Mouse (Mus musculus): ENCODE measurements around the gene Gcm1. TPM values are rescaled to one million over a fixed set of nuclear protein-coding genes. Genes with fewer than 3 reads are reported as not detected.
A peak's percentile ranks its signal among the peaks of the same experiment; 100 is the strongest.
"Not testable (repeated sequence)": the region's sequence is repeated elsewhere in the genome, so short reads cannot be mapped to it uniquely, and the experiment has no call there.

The Gcm1 gene
- polyA plus RNA-seq, 1 experiment from 2014 or later = 0.08 TPM

DNA sequence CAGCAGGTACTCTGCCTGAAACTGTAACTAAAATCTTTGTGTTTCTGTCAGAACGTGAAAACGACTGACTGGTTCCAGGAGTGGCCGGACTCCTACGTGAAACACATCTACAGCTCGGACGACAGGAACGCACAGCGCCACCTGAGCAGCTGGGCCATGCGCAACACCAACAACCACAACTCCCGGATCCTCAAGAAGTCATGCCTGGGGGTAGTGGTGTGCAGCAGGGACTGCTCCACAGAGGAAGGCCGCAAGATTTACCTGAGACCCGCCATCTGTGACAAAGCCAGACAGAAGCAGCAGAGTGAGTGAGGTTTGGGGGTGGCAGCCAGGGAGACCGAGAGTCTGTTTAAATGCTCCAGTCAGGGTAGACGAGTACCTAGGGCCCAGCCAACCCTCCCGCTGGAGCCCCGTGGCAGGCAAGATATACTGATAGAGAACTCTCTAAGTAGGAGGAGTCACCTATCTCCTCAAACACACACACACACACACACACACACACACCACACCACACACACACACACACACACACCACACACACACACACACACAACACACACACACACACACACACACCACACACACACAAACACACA is 7.9 kb downstream of the Gcm1 start:
- Histone ChIP-seq H3K27me3 (replicated peaks; ENCODE audit: control insufficient read depth, insufficient read depth, low read length) (no peaks in the 10 kb centered on the region), H3K27ac (replicated peaks; ENCODE audit: low read depth, low read length) (no peak overlapping the region), H3K4me1 (ENCODE audit: control insufficient read depth, insufficient read depth, low read length) (peaks cover 6% of the 10 kb centered on the region; the same call in 1 of the 2 replicates), H3K9ac (ENCODE audit: low read depth, low read length) (no peak overlapping the region), H3K4me2 (ENCODE audit: low read depth, low read length) (no peak overlapping the region), H3K9me3 (ENCODE audit: control insufficient read depth, low read length) (no peaks in the 10 kb centered on the region), H3K4me3 (ENCODE audit: low read depth, low read length) (no peak overlapping the region), H3K36me3 (ENCODE audit: control insufficient read depth, insufficient read depth, low read length) (no peaks in the 10 kb centered on the region)
- DNase-seq (ENCODE audit: low spot score) (no peak), ATAC-seq (ENCODE audit: low read depth) (no peak)
- WGBS = 78% methylated on average over 15 of the region's 16 CpGs

DNA sequence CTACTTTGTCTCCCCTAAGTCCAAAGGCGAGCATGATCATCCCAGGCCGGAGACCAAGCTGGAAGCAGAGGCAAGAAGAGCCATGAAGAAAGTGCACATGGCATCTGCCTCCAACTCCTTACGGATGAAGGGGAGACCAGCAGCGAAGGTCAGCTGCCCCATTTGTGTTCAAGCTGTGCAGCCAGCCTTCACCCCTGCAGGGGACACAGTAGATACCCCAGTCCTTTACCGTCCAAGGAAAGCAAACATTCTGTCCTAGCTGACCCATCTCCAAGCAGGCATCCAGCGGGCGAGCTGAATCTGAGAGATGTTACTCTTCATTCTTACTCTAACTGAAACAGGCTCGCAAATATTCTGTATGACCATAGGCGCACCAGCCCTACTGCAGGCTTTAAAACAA is 10.7 kb downstream of the Gcm1 start:
- H3K4me3 ChIP-seq (ENCODE audit: low read depth, low read length) = no peak overlapping the region
- no peak for ATAC-seq (ENCODE audit: low read depth)
- H3K9ac ChIP-seq (ENCODE audit: low read depth, low read length) = no peak overlapping the region

GRCm38 (mm10) chr9:78064121-78064520 is 12.4 kb downstream of the Gcm1 start:
- WGBS = 39% methylated on average over 10 of the region's 10 CpGs
- H3K9me3 ChIP-seq (ENCODE audit: control insufficient read depth, low read length) = no peaks in the 10 kb centered on the region
- peaks cover 6% of the 10 kb centered on the region; the same call in 1 of the 2 replicates for H3K4me1 ChIP-seq (ENCODE audit: control insufficient read depth, insufficient read depth, low read length)
- H3K27me3 ChIP-seq (replicated peaks; ENCODE audit: control insufficient read depth, insufficient read depth, low read length) = no peaks in the 10 kb centered on the region
- peak; percentile 37 for DNase-seq (ENCODE audit: low spot score)
- peak overlapping the region; percentile 6; the same call in 1 of the 2 replicates for H3K4me2 ChIP-seq (ENCODE audit: low read depth, low read length)
- H3K27ac ChIP-seq (replicated peaks; ENCODE audit: low read depth, low read length) = no peak overlapping the region
- no peak overlapping the region for H3K4me3 ChIP-seq (ENCODE audit: low read depth, low read length)
- H3K9ac ChIP-seq (ENCODE audit: low read depth, low read length) = no peak overlapping the region
- ATAC-seq (ENCODE audit: low read depth) = peak; percentile 77
- no peaks in the 10 kb centered on the region for H3K36me3 ChIP-seq (ENCODE audit: control insufficient read depth, insufficient read depth, low read length)

More for the DNA sequence above, 10.7 kb downstream of the Gcm1 start:
- no peaks in the 10 kb centered on the region for H3K27me3 ChIP-seq (replicated peaks; ENCODE audit: control insufficient read depth, insufficient read depth, low read length)
- no peak overlapping the region for H3K27ac ChIP-seq (replicated peaks; ENCODE audit: low read depth, low read length)
- 80% methylated on average over 9 of the region's 9 CpGs for WGBS
- H3K9me3 ChIP-seq (ENCODE audit: control insufficient read depth, low read length) = no peaks in the 10 kb centered on the region
- H3K36me3 ChIP-seq (ENCODE audit: control insufficient read depth, insufficient read depth, low read length) = no peaks in the 10 kb centered on the region
- no peak overlapping the region for H3K4me2 ChIP-seq (ENCODE audit: low read depth, low read length)
- no peak for DNase-seq (ENCODE audit: low spot score)
- H3K4me1 ChIP-seq (ENCODE audit: control insufficient read depth, insufficient read depth, low read length) = peaks cover 6% of the 10 kb centered on the region; the same call in 1 of the 2 replicates

DNA sequence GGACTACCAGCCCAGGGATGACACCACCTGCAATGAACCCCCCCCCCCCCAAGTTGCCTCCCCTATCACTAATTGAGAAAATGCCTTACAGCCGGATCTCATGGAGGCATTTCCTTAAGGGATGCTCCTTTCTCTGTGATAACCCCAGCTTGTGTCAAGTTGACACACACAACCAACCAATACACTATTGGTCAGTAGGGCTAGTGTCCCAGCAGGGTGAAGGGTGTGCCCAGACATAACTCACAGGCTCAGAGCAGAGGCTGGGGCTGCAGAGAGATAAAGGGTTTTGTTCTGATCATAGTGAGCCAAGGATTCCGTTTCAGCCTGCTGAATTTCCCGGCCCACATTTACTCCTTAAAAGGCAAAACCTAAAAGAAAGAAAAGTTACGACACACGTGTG is 18.8 kb downstream of the Gcm1 start:
- no peak overlapping the region for H3K27ac ChIP-seq (replicated peaks; ENCODE audit: low read depth, low read length)
- no peak for ATAC-seq (ENCODE audit: low read depth)
- no peaks in the 10 kb centered on the region for H3K27me3 ChIP-seq (replicated peaks; ENCODE audit: control insufficient read depth, insufficient read depth, low read length)
- no peak overlapping the region for H3K4me3 ChIP-seq (ENCODE audit: low read depth, low read length)
- no peak overlapping the region for H3K4me2 ChIP-seq (ENCODE audit: low read depth, low read length)
- WGBS = 58% methylated on average over 5 of the region's 5 CpGs
- H3K9ac ChIP-seq (ENCODE audit: low read depth, low read length) = no peak overlapping the region
- no peaks in the 10 kb centered on the region for H3K36me3 ChIP-seq (ENCODE audit: control insufficient read depth, insufficient read depth, low read length)
- no peak for DNase-seq (ENCODE audit: low spot score)
- H3K4me1 ChIP-seq (ENCODE audit: control insufficient read depth, insufficient read depth, low read length) = no peaks in the 10 kb centered on the region
- H3K9me3 ChIP-seq (ENCODE audit: control insufficient read depth, low read length) = no peaks in the 10 kb centered on the region

DNA sequence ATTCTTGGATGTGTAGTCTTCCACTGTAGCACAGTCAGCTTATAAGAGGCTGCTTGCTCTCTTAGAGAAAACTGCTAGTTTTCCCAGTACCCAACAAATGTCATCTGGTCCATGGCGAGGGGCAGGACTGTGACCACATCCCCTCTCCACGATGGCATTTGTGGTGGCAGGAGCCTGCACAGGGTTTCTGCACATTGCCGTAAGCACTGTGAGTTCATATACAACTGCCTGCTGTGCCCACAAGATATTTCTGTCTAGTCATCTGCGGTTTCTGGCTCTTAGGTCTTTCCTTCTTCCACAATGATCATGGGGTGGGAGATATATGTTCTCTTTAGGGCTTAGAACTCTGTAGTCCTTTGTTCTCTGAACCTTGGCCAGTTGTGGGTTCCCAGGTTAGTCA is 19.9 kb downstream of the Gcm1 start:
- Histone ChIP-seq H3K4me2 (ENCODE audit: low read depth, low read length) (no peak overlapping the region), H3K4me3 (ENCODE audit: low read depth, low read length) (no peak overlapping the region), H3K27me3 (replicated peaks; ENCODE audit: control insufficient read depth, insufficient read depth, low read length) (no peaks in the 10 kb centered on the region), H3K9me3 (ENCODE audit: control insufficient read depth, low read length) (no peaks in the 10 kb centered on the region), H3K36me3 (ENCODE audit: control insufficient read depth, insufficient read depth, low read length) (no peaks in the 10 kb centered on the region), H3K27ac (replicated peaks; ENCODE audit: low read depth, low read length) (no peak overlapping the region), H3K4me1 (ENCODE audit: control insufficient read depth, insufficient read depth, low read length) (no peaks in the 10 kb centered on the region), H3K9ac (ENCODE audit: low read depth, low read length) (no peak overlapping the region)
- no peak for DNase-seq (ENCODE audit: low spot score)
- ATAC-seq (ENCODE audit: low read depth) = no peak
- 87% methylated on average over 4 of the region's 4 CpGs for WGBS

- H3K27ac ChIP-seq (replicated peaks; ENCODE audit: low read depth, low read length); H3K9ac ChIP-seq (ENCODE audit: low read depth, low read length); H3K27me3 ChIP-seq (replicated peaks; ENCODE audit: control insufficient read depth, insufficient read depth, low read length); H3K36me3 ChIP-seq (ENCODE audit: control insufficient read depth, insufficient read depth, low read length); H3K4me2 ChIP-seq (ENCODE audit: low read depth, low read length); H3K9me3 ChIP-seq (ENCODE audit: control insufficient read depth, low read length); DNase-seq (ENCODE audit: low spot score); ATAC-seq (ENCODE audit: low read depth); H3K4me3 ChIP-seq (ENCODE audit: low read depth, low read length); H3K4me1 ChIP-seq (ENCODE audit: control insufficient read depth, insufficient read depth, low read length): not testable (repeated sequence)
- WGBS = 89% methylated on average over 3 of the region's 3 CpGs
These were observed 21.6 kb downstream of the Gcm1 start for GRCm38 (mm10) chr9:78073291-78073690.

DNA sequence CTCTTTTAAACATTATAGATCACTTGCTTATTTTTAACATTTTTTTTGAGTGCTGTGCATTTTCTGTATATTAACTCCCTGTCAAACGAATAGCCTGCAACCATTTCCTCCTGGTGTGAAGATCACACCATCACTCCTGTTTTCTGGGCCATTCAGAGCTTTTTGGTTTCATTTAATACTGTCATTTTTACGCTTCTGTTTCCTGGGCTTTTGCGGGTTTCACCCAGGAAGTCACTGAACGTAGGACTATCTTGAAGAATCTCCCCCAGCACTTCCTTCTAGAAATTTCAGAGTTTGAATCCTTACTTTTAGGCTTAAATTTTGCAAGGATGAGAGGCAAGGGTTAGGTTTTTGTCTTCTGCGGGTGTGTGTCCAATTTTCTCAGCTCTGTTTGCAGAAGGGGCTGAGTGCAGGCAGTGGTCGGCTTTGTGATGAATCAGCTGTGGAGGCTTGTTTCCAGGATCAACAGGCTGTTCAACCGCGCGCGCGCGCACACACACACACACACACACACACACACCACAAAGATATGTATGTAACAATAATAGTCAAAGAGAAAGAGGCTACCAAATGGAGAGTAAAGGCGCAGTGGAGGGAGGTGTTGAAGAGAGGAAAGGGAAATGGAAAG is 22.1 kb downstream of the Gcm1 start:
- ATAC-seq (ENCODE audit: low read depth) (no peak), DNase-seq (ENCODE audit: low spot score) (no peak)
- WGBS = 88% methylated on average over 13 of the region's 13 CpGs
- Histone ChIP-seq H3K36me3 (ENCODE audit: control insufficient read depth, insufficient read depth, low read length) (no peaks in the 10 kb centered on the region), H3K4me3 (ENCODE audit: low read depth, low read length) (no peak overlapping the region), H3K27me3 (replicated peaks; ENCODE audit: control insufficient read depth, insufficient read depth, low read length) (no peaks in the 10 kb centered on the region), H3K4me1 (ENCODE audit: control insufficient read depth, insufficient read depth, low read length) (no peaks in the 10 kb centered on the region), H3K9me3 (ENCODE audit: control insufficient read depth, low read length) (no peaks in the 10 kb centered on the region), H3K9ac (ENCODE audit: low read depth, low read length) (no peak overlapping the region), H3K4me2 (ENCODE audit: low read depth, low read length) (no peak overlapping the region), H3K27ac (replicated peaks; ENCODE audit: low read depth, low read length) (no peak overlapping the region)

GRCm38 (mm10) chr9:78075256-78075655 is 23.5 kb downstream of the Gcm1 start:
- no peaks in the 10 kb centered on the region for H3K4me1 ChIP-seq (ENCODE audit: control insufficient read depth, insufficient read depth, low read length)
- ATAC-seq (ENCODE audit: low read depth) = no peak
- no peaks in the 10 kb centered on the region for H3K9me3 ChIP-seq (ENCODE audit: control insufficient read depth, low read length)
- no peak overlapping the region for H3K4me2 ChIP-seq (ENCODE audit: low read depth, low read length)
- no peaks in the 10 kb centered on the region for H3K36me3 ChIP-seq (ENCODE audit: control insufficient read depth, insufficient read depth, low read length)
- no peak for DNase-seq (ENCODE audit: low spot score)
- H3K27me3 ChIP-seq (replicated peaks; ENCODE audit: control insufficient read depth, insufficient read depth, low read length) = no peaks in the 10 kb centered on the region
- H3K27ac ChIP-seq (replicated peaks; ENCODE audit: low read depth, low read length) = no peak overlapping the region
- H3K9ac ChIP-seq (ENCODE audit: low read depth, low read length) = no peak overlapping the region
- no peak overlapping the region for H3K4me3 ChIP-seq (ENCODE audit: low read depth, low read length)
- 91% methylated on average over 3 of the region's 3 CpGs for WGBS

GRCm38 (mm10) chr9:78078240-78078639 is 26.5 kb downstream of the Gcm1 start:
- peaks cover 16% of the 10 kb centered on the region for H3K36me3 ChIP-seq (ENCODE audit: control insufficient read depth, insufficient read depth, low read length)
- no peaks in the 10 kb centered on the region for H3K27me3 ChIP-seq (replicated peaks; ENCODE audit: control insufficient read depth, insufficient read depth, low read length)
- no peak for ATAC-seq (ENCODE audit: low read depth)
- DNase-seq (ENCODE audit: low spot score) = peak; percentile 17
- 19% methylated on average over 2 of the region's 2 CpGs for WGBS
- no peaks in the 10 kb centered on the region for H3K9me3 ChIP-seq (ENCODE audit: control insufficient read depth, low read length)
- no peak overlapping the region for H3K4me3 ChIP-seq (ENCODE audit: low read depth, low read length)
- no peaks in the 10 kb centered on the region for H3K4me1 ChIP-seq (ENCODE audit: control insufficient read depth, insufficient read depth, low read length)
- H3K4me2 ChIP-seq (ENCODE audit: low read depth, low read length) = no peak overlapping the region
- H3K27ac ChIP-seq (replicated peaks; ENCODE audit: low read depth, low read length) = no peak overlapping the region
- no peak overlapping the region for H3K9ac ChIP-seq (ENCODE audit: low read depth, low read length)
